Comparison of ENCODE assay signal across 8 mouse cellular contexts in the genomic region with DNA sequence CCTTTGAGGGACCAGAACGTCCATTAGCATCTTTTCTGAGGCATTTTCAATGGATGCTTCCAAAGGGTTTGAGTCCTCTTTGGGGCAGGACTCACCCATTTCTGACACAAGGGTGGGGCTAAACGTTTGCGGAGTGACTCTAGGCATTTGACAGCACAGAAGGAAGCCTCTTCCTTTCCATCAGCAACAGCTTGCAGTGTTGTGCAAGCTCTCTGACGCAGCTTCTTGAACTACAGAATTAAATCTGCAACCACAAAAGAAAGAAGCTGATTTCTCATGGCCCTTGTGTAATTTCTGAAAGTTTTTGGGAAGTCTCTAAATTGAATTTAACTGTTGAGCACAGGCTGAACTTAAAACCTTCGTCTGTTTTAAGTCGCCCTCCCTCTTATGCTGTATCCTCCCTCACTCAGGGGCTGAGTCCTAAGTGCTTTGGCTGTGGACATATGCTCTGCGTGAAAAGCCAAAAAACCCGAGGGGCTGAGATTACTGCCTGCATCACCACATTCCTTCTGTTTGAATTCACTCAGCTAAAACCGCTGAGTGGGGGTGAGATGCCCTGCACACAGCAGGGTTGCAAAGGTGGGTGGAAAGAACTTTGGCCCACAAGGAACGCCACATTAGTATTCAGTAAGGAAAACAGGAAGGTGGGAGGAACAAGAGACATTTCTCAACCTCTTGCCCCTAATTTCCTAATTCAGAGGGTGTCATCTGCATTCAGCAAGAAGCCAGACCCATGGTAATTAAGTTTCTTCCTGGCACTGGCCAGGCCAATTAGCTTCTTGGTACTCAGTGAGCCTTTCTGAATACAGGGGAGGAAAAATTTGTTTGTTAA.
A peak's percentile ranks its signal among the peaks of the same experiment; 100 is the strongest.
DNase-seq lines count a peak whose midpoint lies in the region; ATAC-seq lines count a peak whose summit lies in the region.

No protein-coding gene starts in this region.

- peak; percentile 93 for ATAC-seq in neutrophil, adult 5-6 weeks (ENCODE audit: extremely low read depth, insufficient number of reproducible peaks, low FRiP score, poor library complexity, severe bottlenecking)

- peak; percentile 14 for DNase-seq in layer of hippocampus, adult 11-12 months (ENCODE audit: low spot score)
- DNase-seq in layer of hippocampus, postnatal 25 days (ENCODE audit: extremely low spot score in 1 of 2, low spot score in 1 of 2) = no peak
- peak; percentile 52 for DNase-seq in brain, adult 2 months (ENCODE audit: low read depth, low spot score)
- DNase-seq in gonadal fat pad, adult 2 months (ENCODE audit: low read depth) = peak; percentile 55
- DNase-seq in layer of hippocampus, adult 9-11 months = peak; percentile 25
- DNase-seq in adrenal gland, postnatal 4 days (ENCODE audit: low spot score in 2 of 2) = no peak
- DNase-seq in adrenal gland, adult 2 months = no peak

Comparison
In these comparisons a context has a peak if more than half of its experiments do, and no peak if none do; other contexts are left out.
1. DNase-seq: peak in layer of hippocampus, adult 11-12 months (single experiment), brain, adult 2 months (single experiment), gonadal fat pad, adult 2 months (single experiment) and layer of hippocampus, adult 9-11 months (single experiment); none in layer of hippocampus, postnatal 25 days (0 of 2), adrenal gland, postnatal 4 days (0 of 2) and adrenal gland, adult 2 months (single experiment).